Mouse (Mus musculus) midbrain, embryonic 13.5 days (tissue): ENCODE results near the gene Elovl6. TPM values are rescaled to one million over a fixed set of nuclear protein-coding genes. Genes with fewer than 3 reads are reported as not detected.

Experiments
- ATAC-seq: fragments of 200-750 bp; cut with Nextera tagmentation; 2 replicates; pipeline ENCODE4 v1.8.0; 2017; ENCODE audit warnings: mild to moderate bottlenecking, moderate TSS enrichment, moderate library complexity
- H3K27ac ChIP-seq: fragments of 300-500 bp; sonication (generic); 2 replicates; pipeline ENCODE4 v1.5.1; 2015; ENCODE audit warnings: inconsistent platforms, mild to moderate bottlenecking, moderate library complexity
- H3K27me3 ChIP-seq: fragments of 300-500 bp; sonication (generic); 2 replicates; pipeline ENCODE4 v1.6.1; 2015; ENCODE audit warnings: mild to moderate bottlenecking, inconsistent platforms
- H3K36me3 ChIP-seq: fragments of 300-500 bp; sonication (generic); 2 replicates; pipeline ENCODE4 v1.6.1; 2015; ENCODE audit warnings: mild to moderate bottlenecking, inconsistent platforms
- H3K4me1 ChIP-seq: fragments of 300-500 bp; sonication (generic); replicated peaks from 2 replicates; pipeline ENCODE4 v1.6.1; 2015; ENCODE audit warnings: inconsistent platforms
- H3K4me2 ChIP-seq: fragments of 300-500 bp; sonication (generic); replicated peaks from 2 replicates; pipeline ENCODE4 v1.6.1; 2015; ENCODE audit warnings: moderate library complexity, mild to moderate bottlenecking, inconsistent platforms
- H3K4me3 ChIP-seq: fragments of 300-500 bp; sonication (generic); replicated peaks from 2 replicates; pipeline ENCODE4 v1.5.1; 2015; ENCODE audit warnings: mild to moderate bottlenecking, inconsistent platforms
- H3K9ac ChIP-seq: fragments of 300-500 bp; sonication (generic); replicated peaks from 2 replicates; pipeline ENCODE4 v1.6.1; 2015; ENCODE audit warnings: mild to moderate bottlenecking, inconsistent platforms
- H3K9me3 ChIP-seq: fragments of 300-500 bp; sonication (generic); 2 replicates; pipeline ENCODE4 v1.6.1; 2016; ENCODE audit warnings: mild to moderate bottlenecking, inconsistent platforms
- WGBS: fragments of 180-500 bp; shearing (Covaris S2); methylation state at CpG from one replicate; pipeline ENCODE4 v1.1.7; 2015; 5-methylcytosine and 5-hydroxymethylcytosine counted together
- polyA plus RNA-seq: library from polyadenylated mRNA; unstranded; fragments of >200 nt; fragmentation: Nextera tagmentation; extraction: Ambion mirVana; gene quantifications from 2 replicates; pipeline ENCODE4 v1.2.1, GENCODE M21; 2015

The Elovl6 gene
- polyA plus RNA-seq, 1 experiment from 2014 or later, result 31.2 TPM

GRCm38 (mm10) chr3:129614216-129614615 is 82.1 kb downstream of the Elovl6 start:
- WGBS, result 91% methylated on average over 2 of the region's 2 CpGs
- H3K9ac ChIP-seq, result no peak overlapping the region
- no peaks in the 10 kb centered on the region for H3K27me3 ChIP-seq
- no peak overlapping the region for H3K4me2 ChIP-seq
- no peaks in the 10 kb centered on the region for H3K9me3 ChIP-seq
- H3K4me3 ChIP-seq, result no peak overlapping the region
- H3K36me3 ChIP-seq, result peaks cover 27% of the 10 kb centered on the region
- H3K4me1 ChIP-seq, result no peaks in the 10 kb centered on the region
- H3K27ac ChIP-seq, result no peak overlapping the region
- no peak for ATAC-seq

GRCm38 (mm10) chr3:129617450-129617849 is 85.3 kb downstream of the Elovl6 start:
- 94% methylated on average over 11 of the region's 11 CpGs for whole genome bisulfite sequencing
- no peaks in the 10 kb centered on the region for H3K9me3 ChIP-seq
- H3K27ac ChIP-seq, result no peak overlapping the region
- H3K4me1 ChIP-seq, result no peaks in the 10 kb centered on the region
- no peak for ATAC-seq
- peaks cover 17% of the 10 kb centered on the region for H3K36me3 ChIP-seq
- no peaks in the 10 kb centered on the region for H3K27me3 ChIP-seq
- H3K9ac ChIP-seq, result no peak overlapping the region
- H3K4me2 ChIP-seq, result no peak overlapping the region
- H3K4me3 ChIP-seq, result no peak overlapping the region

GRCm38 (mm10) chr3:129619194-129619775 is 87.1 kb downstream of the Elovl6 start:
- Histone ChIP-seq H3K9ac (no peak overlapping the region), H3K27ac (no peak overlapping the region), H3K36me3 (peaks cover 15% of the 10 kb centered on the region), H3K4me3 (no peak overlapping the region), H3K4me1 (no peaks in the 10 kb centered on the region), H3K9me3 (no peaks in the 10 kb centered on the region), H3K27me3 (no peaks in the 10 kb centered on the region), H3K4me2 (no peak overlapping the region)
- 90% methylated on average over 16 of the region's 16 CpGs for WGBS
- ATAC-seq, result no peak

- Histone ChIP-seq H3K9ac (no peak overlapping the region), H3K36me3 (peaks cover 15% of the 10 kb centered on the region), H3K9me3 (no peaks in the 10 kb centered on the region), H3K27me3 (no peaks in the 10 kb centered on the region), H3K4me2 (no peak overlapping the region), H3K27ac (no peak overlapping the region), H3K4me3 (no peak overlapping the region), H3K4me1 (no peaks in the 10 kb centered on the region)
- WGBS, result 92% methylated on average over 3 of the region's 3 CpGs
- no peak for ATAC-seq
Measured at GRCm38 (mm10) chr3:129620802-129621201, 88.6 kb downstream of the Elovl6 start.

- WGBS, result 86% methylated on average over 5 of the region's 5 CpGs
Measured at GRCm38 (mm10) chr3:129621255-129621654, 89.1 kb downstream of the Elovl6 start.

GRCm38 (mm10) chr3:129622120-129622519 is 90.0 kb downstream of the Elovl6 start:
- Histone ChIP-seq H3K9me3 (no peaks in the 10 kb centered on the region), H3K4me2 (no peak overlapping the region), H3K4me3 (no peak overlapping the region), H3K27me3 (no peaks in the 10 kb centered on the region), H3K4me1 (no peaks in the 10 kb centered on the region), H3K27ac (no peak overlapping the region), H3K36me3 (peaks cover 15% of the 10 kb centered on the region), H3K9ac (no peak overlapping the region)
- 73% methylated on average over 9 of the region's 9 CpGs for WGBS
- no peak for ATAC-seq

More at GRCm38 (mm10) chr3:129621255-129621654, 89.1 kb downstream of the Elovl6 start:
- Histone ChIP-seq H3K9me3 (no peaks in the 10 kb centered on the region), H3K27me3 (no peaks in the 10 kb centered on the region), H3K4me2 (no peak overlapping the region), H3K36me3 (peaks cover 15% of the 10 kb centered on the region), H3K4me1 (no peaks in the 10 kb centered on the region), H3K27ac (no peak overlapping the region), H3K9ac (no peak overlapping the region), H3K4me3 (no peak overlapping the region)
- no peak for ATAC-seq

GRCm38 (mm10) chr3:129622705-129623104 is 90.5 kb downstream of the Elovl6 start:
- H3K9ac ChIP-seq, result no peak overlapping the region
- no peak for ATAC-seq

GRCm38 (mm10) chr3:129624193-129624805 is 92.1 kb downstream of the Elovl6 start:
- Histone ChIP-seq H3K9me3 (no peaks in the 10 kb centered on the region), H3K27me3 (no peaks in the 10 kb centered on the region), H3K36me3 (peaks cover 5% of the 10 kb centered on the region), H3K4me3 (no peak overlapping the region), H3K4me2 (no peak overlapping the region), H3K9ac (no peak overlapping the region), H3K27ac (no peak overlapping the region), H3K4me1 (no peaks in the 10 kb centered on the region)
- WGBS, result 92% methylated on average over 10 of the region's 10 CpGs
- ATAC-seq, result no peak

More at GRCm38 (mm10) chr3:129622705-129623104, 90.5 kb downstream of the Elovl6 start:
- Histone ChIP-seq H3K9me3 (no peaks in the 10 kb centered on the region), H3K4me3 (no peak overlapping the region), H3K4me1 (no peaks in the 10 kb centered on the region), H3K4me2 (no peak overlapping the region), H3K27ac (no peak overlapping the region), H3K27me3 (no peaks in the 10 kb centered on the region), H3K36me3 (peaks cover 13% of the 10 kb centered on the region)
- 98% methylated on average over 5 of the region's 5 CpGs for WGBS

GRCm38 (mm10) chr3:129627281-129627680 is 95.1 kb downstream of the Elovl6 start:
- 96% methylated on average over 4 of the region's 4 CpGs for WGBS
- H3K36me3 ChIP-seq, result peaks cover 19% of the 10 kb centered on the region; the same call in 1 of the 2 replicates
- H3K4me1 ChIP-seq, result no peaks in the 10 kb centered on the region
- no peak for ATAC-seq
- no peak overlapping the region for H3K4me2 ChIP-seq
- no peaks in the 10 kb centered on the region for H3K27me3 ChIP-seq
- H3K9ac ChIP-seq, result no peak overlapping the region
- H3K9me3 ChIP-seq, result no peaks in the 10 kb centered on the region
- H3K27ac ChIP-seq, result no peak overlapping the region
- H3K4me3 ChIP-seq, result no peak overlapping the region

GRCm38 (mm10) chr3:129631018-129631417 is 98.9 kb downstream of the Elovl6 start:
- H3K9me3 ChIP-seq, result no peaks in the 10 kb centered on the region
- no peaks in the 10 kb centered on the region for H3K27me3 ChIP-seq
- no peak overlapping the region for H3K4me2 ChIP-seq
- H3K4me1 ChIP-seq, result no peaks in the 10 kb centered on the region
- 92% methylated on average over 1 of the region's 1 CpGs for WGBS
- H3K36me3 ChIP-seq, result peaks cover 26% of the 10 kb centered on the region; the same call in 1 of the 2 replicates
- no peak for ATAC-seq
- H3K4me3 ChIP-seq, result no peak overlapping the region
- H3K27ac ChIP-seq, result no peak overlapping the region
- no peak overlapping the region for H3K9ac ChIP-seq

- Histone ChIP-seq H3K4me1 (no peaks in the 10 kb centered on the region), H3K27me3 (no peaks in the 10 kb centered on the region), H3K4me3 (no peak overlapping the region), H3K36me3 (peaks cover 26% of the 10 kb centered on the region; the same call in 1 of the 2 replicates), H3K27ac (no peak overlapping the region), H3K4me2 (no peak overlapping the region), H3K9me3 (no peaks in the 10 kb centered on the region), H3K9ac (no peak overlapping the region)
- no peak for ATAC-seq
- 98% methylated on average over 5 of the region's 5 CpGs for WGBS
Measured at GRCm38 (mm10) chr3:129631857-129632256, 99.7 kb downstream of the Elovl6 start.

- no peak overlapping the region for H3K9ac ChIP-seq
- no peak overlapping the region for H3K4me2 ChIP-seq
- no peaks in the 10 kb centered on the region for H3K9me3 ChIP-seq
- peaks cover 30% of the 10 kb centered on the region; the same call in 1 of the 2 replicates for H3K36me3 ChIP-seq
- no peaks in the 10 kb centered on the region for H3K4me1 ChIP-seq
- no peak overlapping the region for H3K27ac ChIP-seq
- no peaks in the 10 kb centered on the region for H3K27me3 ChIP-seq
- ATAC-seq, result no peak
- H3K4me3 ChIP-seq, result no peak overlapping the region
- 77% methylated on average over 8 of the region's 8 CpGs for WGBS
Measured at GRCm38 (mm10) chr3:129633518-129633917, 101.4 kb downstream of the Elovl6 start.
